Mouse (Mus musculus) forebrain, embryonic 15.5 days (tissue): ENCODE data around the gene Etl4. TPM values are rescaled to one million over a fixed set of nuclear protein-coding genes. Genes with fewer than 3 reads are reported as not detected.

Source experiments
- ATAC-seq: fragments of 200-750 bp; cut with Nextera tagmentation; replicated peaks from 2 replicates; pipeline ENCODE4 v1.8.0; 2017; ENCODE audit warnings: mild to moderate bottlenecking, moderate TSS enrichment, moderate library complexity
- H3K27ac ChIP-seq: fragments of 300-500 bp; sonication (generic); replicated peaks from 2 replicates; pipeline ENCODE4 v1.5.1; 2015; ENCODE audit warnings: mild to moderate bottlenecking, inconsistent platforms
- H3K27me3 ChIP-seq: fragments of 300-500 bp; sonication (generic); 2 replicates; pipeline ENCODE4 v1.6.1; 2015; ENCODE audit warnings: inconsistent platforms
- H3K36me3 ChIP-seq: fragments of 300-500 bp; sonication (generic); 2 replicates; pipeline ENCODE4 v1.6.1; 2015; ENCODE audit warnings: mild to moderate bottlenecking, inconsistent platforms
- H3K4me1 ChIP-seq: fragments of 300-500 bp; sonication (generic); 2 replicates; pipeline ENCODE4 v1.6.1; 2015; ENCODE audit warnings: inconsistent platforms
- H3K4me2 ChIP-seq: fragments of 300-500 bp; sonication (generic); replicated peaks from 2 replicates; pipeline ENCODE4 v1.6.1; 2015; ENCODE audit warnings: mild to moderate bottlenecking, inconsistent platforms
- H3K4me3 ChIP-seq: fragments of 300-500 bp; sonication (generic); 2 replicates; pipeline ENCODE4 v1.5.1; 2015; ENCODE audit warnings: mild to moderate bottlenecking, inconsistent platforms
- H3K9ac ChIP-seq: fragments of 300-500 bp; sonication (generic); replicated peaks from 2 replicates; pipeline ENCODE4 v1.6.1; 2015; ENCODE audit warnings: mild to moderate bottlenecking, inconsistent platforms
- H3K9me3 ChIP-seq: fragments of 300-500 bp; sonication (generic); 2 replicates; pipeline ENCODE4 v1.6.1; 2016; ENCODE audit warnings: inconsistent platforms
- WGBS: fragments of 180-500 bp; shearing (Covaris S2); methylation state at CpG from one replicate; pipeline ENCODE4 v1.1.7; 2015; ENCODE audit warnings: mixed read lengths; 5-methylcytosine and 5-hydroxymethylcytosine counted together
- polyA plus RNA-seq: library from polyadenylated mRNA; unstranded; fragments of >200 nt; fragmentation: Nextera tagmentation; extraction: Ambion mirVana; gene quantifications from 2 replicates; pipeline ENCODE4 v1.2.1, GENCODE M21; 2015

The Etl4 gene
- polyA plus RNA-seq, 1 experiment from 2014 or later = 15.7 TPM

GRCm38 (mm10) chr2:20722165-20722991 lies 812.8 kb downstream of the Etl4 start:
- Histone ChIP-seq H3K27ac (no peak overlapping the region), H3K4me3 (0 out of 2 replicates have a peak overlapping the region, but pooled peaks have one; percentile 1), H3K4me2 (peak overlapping the region; percentile 17; the same call in 1 of the 2 replicates), H3K36me3 (no peaks in the 10 kb centered on the region), H3K9me3 (no peaks in the 10 kb centered on the region), H3K4me1 (peaks cover 8% of the 10 kb centered on the region), H3K27me3 (no peaks in the 10 kb centered on the region), H3K9ac (no peak overlapping the region)
- 28% methylated on average over 15 of the region's 15 CpGs for WGBS
- ATAC-seq = no peak; the same call in 1 of the 2 replicates

DNA sequence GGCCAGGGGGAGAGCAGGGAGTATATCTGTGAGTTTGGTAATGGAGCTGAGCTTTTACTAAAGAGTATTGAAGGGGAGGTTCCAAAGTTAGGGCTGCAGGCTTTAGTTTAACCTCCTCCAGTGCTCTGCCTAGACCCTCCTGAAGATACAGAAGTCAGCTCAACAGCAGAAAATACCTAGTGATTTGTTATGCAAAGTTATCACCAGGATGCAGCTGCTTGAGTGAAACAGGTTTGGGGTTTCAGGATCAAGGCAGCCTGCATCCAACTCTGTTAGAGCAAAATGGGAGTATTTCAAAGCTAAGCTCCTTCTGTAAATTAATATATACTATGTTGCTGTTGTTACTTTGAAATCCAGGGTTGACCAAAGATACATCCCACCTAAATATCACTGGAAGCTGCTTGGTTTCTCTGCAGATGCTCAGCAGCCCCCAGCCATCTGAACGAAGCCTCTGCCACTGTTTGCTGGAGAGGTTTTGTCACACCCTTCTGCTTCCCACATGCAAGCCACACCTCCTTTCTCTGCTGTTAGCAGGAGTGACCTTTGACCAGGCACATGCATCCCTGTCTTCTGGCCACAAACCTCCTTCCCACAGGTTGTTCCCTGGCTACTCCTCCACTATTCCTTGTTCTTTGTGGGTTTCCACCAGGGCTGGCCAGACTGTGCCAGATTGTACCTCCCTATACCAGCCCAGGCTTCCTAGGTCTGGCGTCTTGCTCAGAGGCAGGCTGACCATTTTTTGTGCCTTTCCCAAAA lies 814.6 kb downstream of the Etl4 start:
- no peak overlapping the region for H3K27ac ChIP-seq
- H3K4me1 ChIP-seq = peaks cover 8% of the 10 kb centered on the region
- 47% methylated on average over 2 of the region's 2 CpGs for whole genome bisulfite sequencing
- ATAC-seq = no peak
- no peak overlapping the region for H3K9ac ChIP-seq
- no peak overlapping the region for H3K4me2 ChIP-seq
- no peaks in the 10 kb centered on the region for H3K36me3 ChIP-seq
- H3K9me3 ChIP-seq = no peaks in the 10 kb centered on the region
- H3K4me3 ChIP-seq = no peak overlapping the region
- H3K27me3 ChIP-seq = no peaks in the 10 kb centered on the region

DNA sequence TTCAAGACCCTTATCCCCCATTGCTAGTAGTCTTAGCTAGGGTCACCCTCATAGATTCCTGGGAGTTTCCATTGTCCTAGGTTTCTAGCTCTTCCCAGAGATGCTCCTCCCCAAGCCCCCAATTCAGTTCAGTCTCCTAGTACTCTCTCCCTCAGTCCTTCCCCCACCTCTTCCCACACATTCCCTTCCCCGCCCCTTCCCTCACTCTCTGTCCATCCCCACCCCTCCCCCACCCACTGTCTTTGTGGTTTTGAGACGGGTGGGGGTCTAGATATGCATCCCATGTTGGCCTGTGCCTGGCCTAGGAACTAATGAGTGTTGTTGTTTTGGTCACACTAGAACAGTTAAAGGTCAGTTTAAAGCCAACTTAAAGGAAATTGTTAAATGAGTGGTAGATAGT lies 817.4 kb downstream of the Etl4 start:
- Histone ChIP-seq H3K9me3 (no peaks in the 10 kb centered on the region), H3K27me3 (no peaks in the 10 kb centered on the region), H3K9ac (no peak overlapping the region), H3K36me3 (no peaks in the 10 kb centered on the region), H3K4me3 (no peak overlapping the region), H3K4me1 (peaks cover 8% of the 10 kb centered on the region), H3K4me2 (no peak overlapping the region), H3K27ac (no peak overlapping the region)
- WGBS = 66% methylated on average over 2 of the region's 2 CpGs
- no peak for ATAC-seq

DNA sequence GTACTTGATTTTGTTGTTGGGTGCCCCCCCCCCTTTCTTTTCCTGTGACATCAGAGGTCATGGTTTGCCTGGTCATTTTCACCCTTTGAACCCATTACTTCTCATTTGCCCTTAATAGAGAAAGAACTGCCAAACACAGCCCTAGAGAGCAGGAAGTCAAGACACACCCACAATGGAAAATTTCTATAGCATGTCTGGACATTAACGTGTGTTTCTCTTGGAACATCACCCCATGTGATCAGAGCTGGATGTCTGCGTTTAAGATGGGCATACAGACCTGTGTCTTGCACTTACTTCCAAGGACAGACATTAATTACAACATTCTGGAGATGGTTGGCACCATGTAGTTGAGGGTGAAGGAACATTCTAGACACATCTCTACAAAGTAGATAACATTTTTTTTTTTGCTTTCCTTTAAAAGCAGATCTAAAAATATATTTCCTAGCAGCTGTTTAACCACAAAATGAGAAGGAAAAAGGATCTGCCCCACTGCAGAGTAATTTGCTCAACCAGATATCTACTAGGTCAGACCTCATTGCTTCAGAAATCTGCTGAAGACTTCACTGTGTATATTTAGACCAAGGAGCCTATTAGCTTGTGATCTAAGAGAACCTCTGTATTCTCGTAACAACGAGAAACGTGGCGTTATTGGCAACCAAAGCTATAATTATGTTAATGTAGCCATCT lies 818.3 kb downstream of the Etl4 start:
- H3K9ac ChIP-seq = no peak overlapping the region
- no peak overlapping the region for H3K27ac ChIP-seq

DNA sequence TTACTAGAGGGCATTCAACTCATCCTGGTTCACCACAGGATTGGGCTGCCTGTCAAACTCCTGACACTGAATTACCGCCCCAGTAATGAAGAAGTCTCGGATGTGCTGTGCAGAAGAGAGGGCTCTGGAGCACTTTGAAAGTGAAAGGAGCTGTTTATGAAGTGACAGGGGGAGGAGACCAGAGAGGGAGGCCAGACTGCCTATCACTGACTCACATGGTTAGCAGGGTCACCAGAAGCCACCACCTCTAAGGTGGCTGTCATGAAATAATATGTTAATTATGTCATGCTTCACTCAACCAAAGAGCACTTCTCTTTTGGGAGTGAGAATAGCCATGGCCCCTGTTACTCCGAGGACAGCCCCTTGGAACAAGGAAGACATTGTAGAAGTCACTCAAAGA lies 825.9 kb downstream of the Etl4 start:
- H3K4me3 ChIP-seq = no peak overlapping the region
- no peaks in the 10 kb centered on the region for H3K27me3 ChIP-seq
- H3K27ac ChIP-seq = no peak overlapping the region
- ATAC-seq = peak; percentile 19; the same call in 1 of the 2 replicates
- H3K9ac ChIP-seq = no peak overlapping the region
- no peak overlapping the region for H3K4me2 ChIP-seq
- H3K36me3 ChIP-seq = no peaks in the 10 kb centered on the region
- peaks cover 9% of the 10 kb centered on the region; the same call in 1 of the 2 replicates for H3K4me1 ChIP-seq
- H3K9me3 ChIP-seq = no peaks in the 10 kb centered on the region
- 39% methylated on average over 3 of the region's 3 CpGs for WGBS

More for the DNA sequence above, 818.3 kb downstream of the Etl4 start:
- H3K27me3 ChIP-seq = no peaks in the 10 kb centered on the region
- ATAC-seq = no peak
- H3K4me1 ChIP-seq = peaks cover under 1% of the 10 kb centered on the region
- H3K9me3 ChIP-seq = no peaks in the 10 kb centered on the region
- WGBS = 86% methylated on average over 6 of the region's 6 CpGs
- H3K4me3 ChIP-seq = no peak overlapping the region
- no peak overlapping the region for H3K4me2 ChIP-seq
- no peaks in the 10 kb centered on the region for H3K36me3 ChIP-seq

DNA sequence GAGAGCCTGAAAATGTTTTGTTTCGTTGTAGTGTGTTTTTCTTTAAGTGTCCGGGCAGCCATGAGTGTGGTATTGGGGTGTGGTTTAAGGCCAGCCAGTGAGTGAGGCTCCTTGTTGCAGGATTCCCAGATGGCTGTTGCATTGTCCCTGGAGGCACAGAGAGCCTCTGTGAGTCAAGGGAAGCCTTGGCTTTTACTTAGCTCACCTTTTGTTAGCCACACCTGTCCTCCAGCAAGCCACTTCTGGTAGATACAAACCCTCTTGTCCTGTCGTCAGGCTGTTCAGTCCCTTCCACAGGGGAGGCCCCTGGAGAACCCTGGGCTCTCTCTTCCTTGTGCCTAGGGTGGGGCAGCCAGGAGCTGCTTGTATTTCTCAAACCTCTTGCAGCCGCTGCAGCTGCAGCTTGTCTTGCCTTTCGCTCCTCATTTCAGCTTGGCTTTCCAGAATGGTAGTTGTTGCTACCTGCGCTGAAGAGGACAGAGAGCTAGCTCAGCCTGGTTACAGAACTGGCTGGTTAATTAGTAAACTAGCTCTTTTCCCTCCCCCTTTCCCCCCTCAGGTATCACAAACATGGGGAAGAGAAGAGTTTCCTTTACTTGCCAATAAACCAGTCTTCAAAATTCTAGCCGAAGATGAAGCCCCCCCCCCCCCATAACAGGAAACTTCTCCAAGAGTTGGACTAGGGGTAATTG lies 826.9 kb downstream of the Etl4 start:
- no peaks in the 10 kb centered on the region for H3K36me3 ChIP-seq
- no peaks in the 10 kb centered on the region for H3K9me3 ChIP-seq
- 82% methylated on average over 7 of the region's 7 CpGs for WGBS

GRCm38 (mm10) chr2:20737112-20737808 lies 827.7 kb downstream of the Etl4 start:
- H3K4me3 ChIP-seq = no peak overlapping the region
- no peak overlapping the region for H3K9ac ChIP-seq
- no peaks in the 10 kb centered on the region for H3K36me3 ChIP-seq
- H3K27me3 ChIP-seq = no peaks in the 10 kb centered on the region
- no peak overlapping the region for H3K27ac ChIP-seq
- H3K9me3 ChIP-seq = no peaks in the 10 kb centered on the region
- H3K4me2 ChIP-seq = no peak overlapping the region
- no peak for ATAC-seq
- 81% methylated on average over 19 of the region's 19 CpGs for WGBS
- H3K4me1 ChIP-seq = peaks cover 9% of the 10 kb centered on the region; the same call in 1 of the 2 replicates

More for the DNA sequence above, 826.9 kb downstream of the Etl4 start:
- no peak overlapping the region for H3K9ac ChIP-seq
- no peak overlapping the region for H3K4me2 ChIP-seq
- no peak overlapping the region for H3K4me3 ChIP-seq
- peaks cover 9% of the 10 kb centered on the region; the same call in 1 of the 2 replicates for H3K4me1 ChIP-seq
- H3K27me3 ChIP-seq = no peaks in the 10 kb centered on the region
- no peak overlapping the region for H3K27ac ChIP-seq
- ATAC-seq = no peak

DNA sequence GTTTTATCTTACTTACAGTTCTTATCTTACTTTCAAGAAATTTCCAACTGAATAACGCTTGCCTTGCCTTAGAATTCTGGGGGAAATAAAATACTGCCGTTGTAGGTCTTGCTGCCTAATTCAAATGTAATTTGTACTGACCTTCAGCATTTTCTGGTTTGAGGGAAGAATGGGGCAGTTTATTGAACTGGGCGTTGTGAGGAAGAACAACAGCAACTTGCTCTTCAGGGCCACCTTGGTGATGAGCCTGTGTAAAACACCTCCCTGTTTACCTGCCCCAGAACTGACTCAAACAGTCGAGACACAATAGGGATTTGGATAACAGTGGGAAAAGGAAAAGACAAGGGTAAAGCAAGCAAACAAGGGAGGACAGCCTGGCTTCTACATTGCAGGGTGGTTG lies 828.3 kb downstream of the Etl4 start:
- Histone ChIP-seq H3K9me3 (no peaks in the 10 kb centered on the region), H3K27ac (no peak overlapping the region), H3K4me2 (no peak overlapping the region), H3K36me3 (no peaks in the 10 kb centered on the region), H3K4me1 (peaks cover 9% of the 10 kb centered on the region; the same call in 1 of the 2 replicates), H3K4me3 (no peak overlapping the region), H3K27me3 (no peaks in the 10 kb centered on the region), H3K9ac (no peak overlapping the region)
- ATAC-seq = no peak
- 77% methylated on average over 4 of the region's 4 CpGs for WGBS

GRCm38 (mm10) chr2:20747723-20748122 lies 838.1 kb downstream of the Etl4 start:
- H3K27ac ChIP-seq = no peak overlapping the region
- 41% methylated on average over 1 of the region's 1 CpGs for WGBS
- no peak overlapping the region for H3K4me2 ChIP-seq
- no peaks in the 10 kb centered on the region for H3K36me3 ChIP-seq
- 0 out of 2 replicates have a peak, but pooled peaks have one; percentile 43 for ATAC-seq
- H3K9ac ChIP-seq = no peak overlapping the region
- peaks cover 2% of the 10 kb centered on the region; the same call in 1 of the 2 replicates for H3K4me1 ChIP-seq
- H3K9me3 ChIP-seq = no peaks in the 10 kb centered on the region
- no peaks in the 10 kb centered on the region for H3K27me3 ChIP-seq
- H3K4me3 ChIP-seq = no peak overlapping the region

- Histone ChIP-seq H3K9ac (no peak overlapping the region), H3K4me2 (no peak overlapping the region), H3K9me3 (no peaks in the 10 kb centered on the region), H3K27ac (no peak overlapping the region), H3K4me1 (peaks cover 2% of the 10 kb centered on the region; the same call in 1 of the 2 replicates), H3K36me3 (no peaks in the 10 kb centered on the region), H3K27me3 (no peaks in the 10 kb centered on the region), H3K4me3 (no peak overlapping the region)
- no peak for ATAC-seq
- 49% methylated on average over 1 of the region's 1 CpGs for WGBS
Measured at GRCm38 (mm10) chr2:20748481-20748880, 838.9 kb downstream of the Etl4 start.

GRCm38 (mm10) chr2:20749687-20750086 lies 840.1 kb downstream of the Etl4 start:
- H3K4me1 ChIP-seq = peaks cover 2% of the 10 kb centered on the region; the same call in 1 of the 2 replicates
- H3K36me3 ChIP-seq = no peaks in the 10 kb centered on the region
- H3K9ac ChIP-seq = no peak overlapping the region
- no peak overlapping the region for H3K27ac ChIP-seq
- H3K9me3 ChIP-seq = no peaks in the 10 kb centered on the region
- 87% methylated on average over 3 of the region's 3 CpGs for WGBS
- no peak overlapping the region for H3K4me2 ChIP-seq
- no peak for ATAC-seq
- H3K4me3 ChIP-seq = no peak overlapping the region
- H3K27me3 ChIP-seq = no peaks in the 10 kb centered on the region
